Mouse (Mus musculus): Measurements from ENCODE around the gene Sema4d.
A peak's percentile ranks its signal among the peaks of the same experiment; 100 is the strongest.

DNA sequence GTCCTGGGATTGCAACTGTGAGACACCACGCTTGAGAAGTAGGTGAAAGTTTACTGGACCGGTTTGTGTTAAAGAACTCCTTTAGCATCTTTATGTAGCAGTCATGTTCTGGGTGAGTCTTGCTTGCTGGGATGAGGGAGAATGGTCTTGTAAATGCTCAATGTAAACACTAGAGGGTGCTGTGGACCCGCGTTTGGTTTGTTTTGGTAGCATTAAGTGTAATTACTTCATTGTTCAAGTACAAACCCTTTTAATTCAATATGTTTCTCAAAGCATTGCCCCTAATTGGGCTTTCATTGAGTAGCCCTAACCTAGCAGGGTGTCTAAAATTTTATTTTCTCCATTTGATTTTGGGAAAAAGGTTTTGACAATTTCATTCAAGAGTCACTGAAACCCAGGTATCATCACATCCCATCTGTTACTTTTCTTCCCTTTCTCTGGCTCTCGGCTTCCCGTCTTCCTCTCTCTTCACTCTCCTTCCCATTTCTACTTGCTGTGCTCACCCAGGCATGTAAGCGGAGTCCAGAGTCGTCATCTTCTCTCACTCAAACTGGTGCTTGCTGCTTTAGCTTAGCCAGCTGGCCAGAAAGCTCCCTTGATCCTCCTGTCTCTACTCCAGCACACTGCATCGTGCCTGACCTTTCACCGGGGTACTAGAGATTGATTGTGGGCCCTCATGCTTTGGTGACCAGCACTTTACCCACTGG lies 37.4 kb upstream of the Sema4d start:
- TF ChIP-seq CTCF (IDR thresholded peaks at IDR 0.05; ENCODE audit: low read depth) = peak; percentile 85
- no peak for TF ChIP-seq EP300 (IDR thresholded peaks at IDR 0.05; ENCODE audit: low read depth)

Data from liver, postnatal 0 days (tissue).